Mouse (Mus musculus) liver, postnatal 0 days (tissue): ENCODE measurements around the gene Gm20662. TPM values are rescaled to one million over a fixed set of nuclear protein-coding genes. Genes with fewer than 3 reads are reported as not detected.

ENCODE experiments used
- ATAC-seq: fragments of 200-750 bp; cut with Nextera tagmentation; 2 replicates; pipeline ENCODE4 v1.8.0; 2017; ENCODE audit warnings: mild to moderate bottlenecking, moderate library complexity
- DNase-seq: peaks from one replicate; pipeline ENCODE4 v3.0.0-alpha.2; 2016
- H3K27ac ChIP-seq: fragments of 300-500 bp; sonication (generic); 2 replicates; pipeline ENCODE4 v1.5.1; 2014; ENCODE audit warnings: antibody characterized with exemption, moderate library complexity, mild to moderate bottlenecking, low read depth
- H3K27me3 ChIP-seq: fragments of 300-500 bp; sonication (generic); 2 replicates; pipeline ENCODE4 v1.6.1; 2014; ENCODE audit warnings: low read length, control low read depth, mixed read lengths; ENCODE audit not compliant: insufficient read depth
- H3K36me3 ChIP-seq: fragments of 300-500 bp; sonication (generic); replicated peaks from 2 replicates; pipeline ENCODE4 v1.6.1; 2014; ENCODE audit warnings: mild to moderate bottlenecking, control low read depth, low read length, moderate library complexity, mixed read lengths; ENCODE audit not compliant: insufficient read depth
- H3K4me1 ChIP-seq: fragments of 300-500 bp; sonication (generic); 2 replicates; pipeline ENCODE4 v1.6.1; 2014; ENCODE audit warnings: antibody characterized with exemption, mild to moderate bottlenecking, control low read depth; ENCODE audit not compliant: insufficient read depth
- H3K4me2 ChIP-seq: fragments of 300-500 bp; sonication (generic); 2 replicates; pipeline ENCODE4 v1.6.1; 2014; ENCODE audit warnings: low read depth, mild to moderate bottlenecking, low read length, moderate library complexity, mixed read lengths
- H3K4me3 ChIP-seq: fragments of 300-500 bp; sonication (generic); 2 replicates; pipeline ENCODE4 v1.5.1; 2014; ENCODE audit warnings: low read depth, low read length
- H3K9ac ChIP-seq: fragments of 300-500 bp; sonication (generic); replicated peaks from 2 replicates; pipeline ENCODE4 v1.6.1; 2014; ENCODE audit warnings: mild to moderate bottlenecking, moderate library complexity
- H3K9me3 ChIP-seq: fragments of 300-500 bp; sonication (generic); 2 replicates; pipeline ENCODE4 v1.6.1; 2016; ENCODE audit warnings: mild to moderate bottlenecking, control low read depth, low read length, mixed read lengths
- CTCF ChIP-seq: sonication (generic); IDR thresholded peaks from 2 replicates; pipeline ENCODE4 v1.5.1; 2016; ENCODE audit warnings: antibody characterized with exemption, low read depth
- EP300 ChIP-seq: IDR thresholded peaks from 2 replicates; pipeline ENCODE4 v1.6.1; 2016; ENCODE audit warnings: antibody characterized with exemption, low read depth, mild to moderate bottlenecking
- WGBS: fragments of 180-500 bp; shearing (Covaris S2); extraction: QIAGEN DNeasy Blood & Tissue Kit; methylation state at CpG from one replicate; pipeline ENCODE4 v1.1.7; 2014; ENCODE audit not compliant: insufficient replicate concordance; 5-methylcytosine and 5-hydroxymethylcytosine counted together
- polyA plus RNA-seq: library from polyadenylated mRNA; unstranded; fragments of >200 nt; fragmentation: Nextera tagmentation; extraction: Ambion mirVana; gene quantifications from 2 replicates; pipeline ENCODE4 v1.2.1, GENCODE M21; 2015

Gene Gm20662
- polyA plus RNA-seq, 1 experiment from 2014 or later = not detected

- TF ChIP-seq CTCF (no peak), EP300 (no peak)
- DNase-seq (no peak), ATAC-seq (peak; percentile 72)
- no peaks in the 10 kb centered on the region for H3K27me3 ChIP-seq
- 81% methylated on average over 6 of the region's 6 CpGs for WGBS
- peaks cover 5% of the 10 kb centered on the region; the same call in 1 of the 2 replicates for H3K4me1 ChIP-seq
- no peak overlapping the region for H3K4me3 ChIP-seq
- peaks cover 12% of the 10 kb centered on the region; the same call in 1 of the 2 replicates for H3K36me3 ChIP-seq
- H3K9ac ChIP-seq = no peak overlapping the region
- no peak overlapping the region for H3K27ac ChIP-seq
- H3K4me2 ChIP-seq = no peak overlapping the region
- H3K9me3 ChIP-seq = no peaks in the 10 kb centered on the region
Measured at GRCm38 (mm10) chr9:107955613-107956289, 40.4 kb upstream of the Gm20662 start.

DNA sequence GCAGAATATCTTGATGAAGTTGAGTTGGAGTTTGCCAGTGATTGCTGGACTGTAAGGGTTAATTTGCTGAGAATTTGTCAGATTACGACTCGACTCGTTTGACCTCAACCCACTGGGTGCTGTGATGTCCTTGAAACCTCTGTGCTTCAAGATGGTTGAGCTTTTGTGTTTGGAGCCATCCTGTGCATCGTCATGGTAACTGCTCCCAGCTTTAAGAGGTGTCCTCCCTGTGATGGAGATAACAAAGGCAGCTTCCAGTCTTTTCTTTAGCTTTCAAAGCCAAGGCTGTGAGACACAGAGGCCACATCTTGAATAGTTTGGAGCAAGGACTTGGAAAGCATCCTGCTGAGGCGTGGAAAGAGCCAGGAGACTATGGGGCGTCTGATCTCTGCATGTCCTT lies 39.0 kb upstream of the Gm20662 start:
- Histone ChIP-seq H3K27ac (no peak overlapping the region), H3K9me3 (no peaks in the 10 kb centered on the region), H3K9ac (no peak overlapping the region), H3K4me3 (no peak overlapping the region), H3K4me1 (no peaks in the 10 kb centered on the region), H3K36me3 (peaks cover 22% of the 10 kb centered on the region; the same call in 1 of the 2 replicates), H3K27me3 (no peaks in the 10 kb centered on the region), H3K4me2 (no peak overlapping the region)
- 66% methylated on average over 6 of the region's 6 CpGs for WGBS
- ATAC-seq (no peak), DNase-seq (no peak)
- TF ChIP-seq EP300 (no peak), CTCF (no peak)

GRCm38 (mm10) chr9:107959896-107960295 lies 36.3 kb upstream of the Gm20662 start:
- H3K36me3 ChIP-seq = peaks cover 30% of the 10 kb centered on the region

DNA sequence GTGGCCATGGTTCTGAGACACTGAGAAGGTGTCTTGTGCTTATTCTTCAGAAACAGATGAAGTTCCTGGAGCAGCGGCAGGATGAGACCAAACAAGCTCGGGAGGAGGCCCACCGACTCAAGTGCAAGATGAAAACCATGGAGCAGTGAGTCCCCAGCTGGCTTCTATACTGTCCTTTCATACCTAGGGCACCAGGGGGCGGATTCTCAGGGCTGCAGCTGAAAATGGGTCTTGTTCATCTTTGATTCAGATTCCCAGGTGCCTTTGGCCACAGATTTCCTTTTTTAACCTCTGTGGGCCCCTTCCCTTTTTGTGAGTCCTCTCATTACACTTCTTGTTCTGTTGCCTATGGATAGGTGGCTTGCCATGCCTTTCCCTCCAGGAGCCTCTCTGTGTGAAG lies 35.2 kb upstream of the Gm20662 start:
- ATAC-seq = no peak
- Histone ChIP-seq H3K9me3 (no peaks in the 10 kb centered on the region), H3K4me2 (no peak overlapping the region), H3K4me3 (no peak overlapping the region), H3K27me3 (no peaks in the 10 kb centered on the region), H3K27ac (no peak overlapping the region), H3K9ac (no peak overlapping the region), H3K36me3 (peaks cover 30% of the 10 kb centered on the region), H3K4me1 (no peaks in the 10 kb centered on the region)
- DNase-seq = no peak
- 69% methylated on average over 4 of the region's 4 CpGs for WGBS
- TF ChIP-seq CTCF (peak; percentile 54), EP300 (no peak)

More at GRCm38 (mm10) chr9:107959896-107960295, 36.3 kb upstream of the Gm20662 start:
- H3K9ac ChIP-seq = no peak overlapping the region
- H3K9me3 ChIP-seq = no peaks in the 10 kb centered on the region
- DNase-seq = no peak
- ATAC-seq = no peak
- WGBS = 72% methylated on average over 6 of the region's 6 CpGs
- H3K4me1 ChIP-seq = no peaks in the 10 kb centered on the region
- no peak overlapping the region for H3K4me2 ChIP-seq
- H3K27ac ChIP-seq = no peak overlapping the region
- no peaks in the 10 kb centered on the region for H3K27me3 ChIP-seq
- TF ChIP-seq EP300 (no peak), CTCF (no peak)
- H3K4me3 ChIP-seq = no peak overlapping the region

DNA sequence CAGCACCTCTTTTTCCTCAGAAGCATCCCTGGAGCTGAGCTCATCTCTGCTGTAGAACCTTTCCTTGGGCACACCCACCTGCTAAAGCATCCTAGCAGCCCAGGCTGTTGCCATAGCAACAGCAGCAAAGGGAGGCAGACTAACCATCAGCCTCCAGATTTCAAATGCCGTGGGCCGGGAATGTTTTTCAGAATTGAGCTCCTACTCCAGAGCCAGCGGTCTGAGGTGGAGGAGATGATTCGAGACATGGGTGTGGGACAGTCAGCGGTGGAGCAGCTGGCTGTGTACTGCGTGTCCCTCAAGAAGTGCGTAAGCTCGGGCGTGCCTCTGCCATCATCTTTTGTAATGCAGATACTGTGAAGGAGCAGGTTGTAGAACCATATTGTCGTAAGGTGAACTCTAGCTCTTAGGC lies 34.8 kb upstream of the Gm20662 start:
- Histone ChIP-seq H3K9me3 (no peaks in the 10 kb centered on the region), H3K36me3 (peaks cover 26% of the 10 kb centered on the region), H3K9ac (no peak overlapping the region), H3K27ac (no peak overlapping the region), H3K4me3 (no peak overlapping the region), H3K27me3 (no peaks in the 10 kb centered on the region), H3K4me2 (no peak overlapping the region), H3K4me1 (no peaks in the 10 kb centered on the region)
- 90% methylated on average over 10 of the region's 10 CpGs for WGBS
- no peak for TF ChIP-seq EP300
- no peak for DNase-seq
- ATAC-seq = no peak

DNA sequence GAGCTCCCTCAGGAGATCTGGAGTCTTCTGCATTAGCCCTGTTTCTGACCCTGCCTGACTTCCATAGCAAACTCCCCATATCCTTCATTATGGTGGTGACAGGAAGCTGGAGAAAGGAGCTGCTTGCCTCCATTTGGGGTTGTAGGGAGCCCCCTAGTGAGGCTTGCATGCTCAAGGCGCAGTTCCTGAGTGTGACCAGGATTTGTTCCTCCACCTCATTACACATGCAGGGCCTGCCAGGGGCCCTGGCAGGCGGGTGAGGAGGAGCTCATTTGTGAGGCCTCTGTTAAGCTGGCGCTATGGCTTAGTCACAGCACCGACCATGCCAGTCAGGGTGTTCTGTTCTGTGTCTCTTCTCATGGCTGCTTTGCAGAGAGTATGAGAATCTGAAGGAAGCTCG lies 34.3 kb upstream of the Gm20662 start:
- H3K36me3 ChIP-seq = peaks cover 26% of the 10 kb centered on the region
- H3K4me3 ChIP-seq = no peak overlapping the region
- no peak overlapping the region for H3K9ac ChIP-seq
- peak; percentile 50 for TF ChIP-seq CTCF
- no peak for TF ChIP-seq EP300
- no peak overlapping the region for H3K4me2 ChIP-seq
- H3K27ac ChIP-seq = no peak overlapping the region
- DNase-seq (no peak), ATAC-seq (no peak)
- H3K4me1 ChIP-seq = no peaks in the 10 kb centered on the region
- WGBS = 49% methylated on average over 5 of the region's 5 CpGs
- H3K9me3 ChIP-seq = no peaks in the 10 kb centered on the region
- H3K27me3 ChIP-seq = no peaks in the 10 kb centered on the region

DNA sequence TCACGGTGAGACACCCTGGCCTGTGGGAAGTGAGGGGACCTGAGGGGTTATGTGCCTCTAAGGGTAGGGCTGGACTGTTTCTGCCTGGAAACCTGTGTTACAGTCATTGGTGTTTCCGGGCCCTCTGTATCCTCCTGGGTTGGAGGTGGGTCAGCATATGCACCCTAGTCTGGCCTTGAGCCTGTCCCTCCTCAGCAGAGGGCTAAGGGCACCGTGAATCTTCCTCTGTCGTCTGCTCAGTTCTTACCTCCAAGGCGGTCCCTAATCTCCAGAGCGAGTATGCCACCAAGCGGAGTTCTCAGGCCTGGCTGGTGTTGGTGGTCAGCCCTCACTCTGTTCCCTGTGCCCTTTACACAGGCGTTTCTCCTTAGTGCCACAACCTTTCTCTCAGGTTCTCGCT lies 33.2 kb upstream of the Gm20662 start:
- ATAC-seq (no peak), DNase-seq (no peak)
- Histone ChIP-seq H3K4me3 (no peak overlapping the region), H3K4me1 (peaks cover 4% of the 10 kb centered on the region; the same call in 1 of the 2 replicates), H3K9ac (no peak overlapping the region), H3K4me2 (no peak overlapping the region), H3K36me3 (peaks cover 26% of the 10 kb centered on the region), H3K27ac (no peak overlapping the region), H3K27me3 (no peaks in the 10 kb centered on the region), H3K9me3 (no peaks in the 10 kb centered on the region)
- TF ChIP-seq EP300 (no peak), CTCF (no peak)
- WGBS = 94% methylated on average over 9 of the region's 9 CpGs
